Mouse (Mus musculus) erythroblast, embryonic 14.5 days (primary cell): ENCODE data around the gene Hk3. TPM values are rescaled to one million over a fixed set of nuclear protein-coding genes. Genes with fewer than 3 reads are reported as not detected.

ENCODE experiments used
- H3K27me3 ChIP-seq: 2 replicates; pipeline ENCODE4 v1.6.1; 2012; ENCODE audit warnings: inconsistent platforms; ENCODE audit not compliant: control insufficient read depth
- H3K36me3 ChIP-seq: 2 replicates; pipeline ENCODE4 v1.6.1; 2012; ENCODE audit warnings: mild to moderate bottlenecking, inconsistent platforms; ENCODE audit not compliant: control insufficient read depth
- H3K4me1 ChIP-seq: 2 replicates; pipeline ENCODE4 v1.6.1; 2012; ENCODE audit warnings: inconsistent platforms; ENCODE audit not compliant: control insufficient read depth
- H3K4me3 ChIP-seq: replicated peaks from 2 replicates; pipeline ENCODE3; 2012; ENCODE audit warnings: moderate library complexity, mild to moderate bottlenecking, inconsistent platforms
- H3K9me3 ChIP-seq: 2 replicates; pipeline ENCODE4 v1.6.1; 2012; ENCODE audit warnings: low read length, inconsistent platforms, mixed read lengths; ENCODE audit not compliant: control insufficient read depth
- GATA1 ChIP-seq: IDR thresholded peaks from 2 replicates; pipeline ENCODE4 v1.6.1; 2012; ENCODE audit warnings: low read length, inconsistent platforms, mixed read lengths
- TAL1 ChIP-seq: IDR thresholded peaks from 3 replicates; pipeline ENCODE4 v1.6.1; 2012; ENCODE audit warnings: low read length, inconsistent platforms, mixed read lengths
- polyA plus RNA-seq: library from polyadenylated mRNA; stranded (reverse); fragments of >175 nt; gene quantifications from 2 replicates; pipeline ENCODE4 v1.2.3, GENCODE M21; 2012

Hk3 gene
- polyA plus RNA-seq, 1 experiment = 0.08 TPM

DNA sequence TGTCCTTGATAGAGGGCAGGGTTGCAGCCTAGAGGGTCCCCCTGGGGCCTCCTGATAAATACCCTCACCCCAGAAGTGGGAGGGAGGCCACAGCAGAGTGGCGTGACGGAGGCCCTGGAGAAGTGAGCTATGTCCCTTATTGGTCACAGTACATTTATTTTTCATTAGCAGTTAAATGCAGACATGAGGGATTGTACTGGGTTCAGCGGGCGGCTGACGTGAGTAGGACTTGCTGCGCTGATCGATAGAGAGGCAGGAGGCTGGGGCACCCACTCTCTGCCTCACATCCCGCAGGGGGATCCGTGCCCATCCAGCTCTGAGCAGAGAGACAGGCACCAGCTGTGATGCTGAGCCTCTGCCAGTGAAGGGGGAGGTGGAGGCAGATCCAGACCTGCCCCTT is 33.8 kb downstream of the Hk3 start:
- no peak overlapping the region for H3K4me3 ChIP-seq

DNA sequence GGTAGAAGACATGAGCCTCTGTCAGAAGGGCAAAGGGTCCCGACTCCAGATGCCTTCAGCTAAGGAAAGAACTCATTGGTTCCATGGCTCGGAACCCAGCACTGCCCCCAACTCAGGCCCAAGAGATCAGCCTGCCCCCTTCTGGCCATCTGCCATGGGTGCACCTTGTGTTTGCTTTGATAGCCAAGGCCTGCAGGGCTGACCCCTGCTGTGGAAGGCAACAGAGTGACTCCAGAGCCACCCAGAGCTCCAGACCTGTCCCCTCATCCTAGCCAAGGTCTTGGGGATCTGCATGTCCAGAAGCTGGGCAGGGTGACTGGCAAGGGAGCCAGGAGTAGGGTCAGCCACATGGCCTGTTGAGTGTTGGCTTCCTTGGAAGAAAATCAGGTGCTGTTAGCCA is 37.6 kb downstream of the Hk3 start:
- Histone ChIP-seq H3K27me3 (no peaks in the 10 kb centered on the region; the same call in 1 of the 2 replicates), H3K36me3 (no peaks in the 10 kb centered on the region), H3K9me3 (no peaks in the 10 kb centered on the region), H3K4me3 (no peak overlapping the region), H3K4me1 (no peaks in the 10 kb centered on the region)
- TF ChIP-seq GATA1 (no peak), TAL1 (no peak)

More for the DNA sequence above, 33.8 kb downstream of the Hk3 start:
- TF ChIP-seq GATA1 = no peak
- TF ChIP-seq TAL1 = no peak
- Histone ChIP-seq H3K27me3 (no peaks in the 10 kb centered on the region; the same call in 1 of the 2 replicates), H3K36me3 (no peaks in the 10 kb centered on the region), H3K4me1 (no peaks in the 10 kb centered on the region), H3K9me3 (no peaks in the 10 kb centered on the region)

DNA sequence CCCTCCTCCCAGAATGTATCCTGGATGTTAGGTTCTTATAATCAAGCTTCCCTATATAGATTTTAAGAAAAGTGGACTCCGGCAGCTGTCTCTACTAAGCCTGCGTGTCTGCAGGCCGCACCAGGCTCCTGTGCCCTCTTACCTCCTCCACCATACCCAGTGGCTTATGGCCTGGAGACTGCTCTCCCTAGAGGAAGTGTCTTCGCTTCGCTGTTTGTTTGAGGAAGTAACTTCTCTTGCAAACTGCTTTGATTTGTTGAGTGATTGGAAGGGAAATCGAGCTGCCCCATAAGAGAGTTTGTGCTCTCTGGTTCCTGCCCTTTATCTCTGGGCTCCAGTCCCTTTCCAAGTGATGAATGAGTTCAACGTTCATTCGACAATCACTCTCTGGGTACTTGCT is 38.2 kb downstream of the Hk3 start:
- no peaks in the 10 kb centered on the region for H3K4me1 ChIP-seq
- no peaks in the 10 kb centered on the region for H3K9me3 ChIP-seq
- no peak for TF ChIP-seq TAL1
- no peak for TF ChIP-seq GATA1
- no peak overlapping the region for H3K4me3 ChIP-seq
- no peaks in the 10 kb centered on the region for H3K27me3 ChIP-seq
- no peaks in the 10 kb centered on the region for H3K36me3 ChIP-seq

DNA sequence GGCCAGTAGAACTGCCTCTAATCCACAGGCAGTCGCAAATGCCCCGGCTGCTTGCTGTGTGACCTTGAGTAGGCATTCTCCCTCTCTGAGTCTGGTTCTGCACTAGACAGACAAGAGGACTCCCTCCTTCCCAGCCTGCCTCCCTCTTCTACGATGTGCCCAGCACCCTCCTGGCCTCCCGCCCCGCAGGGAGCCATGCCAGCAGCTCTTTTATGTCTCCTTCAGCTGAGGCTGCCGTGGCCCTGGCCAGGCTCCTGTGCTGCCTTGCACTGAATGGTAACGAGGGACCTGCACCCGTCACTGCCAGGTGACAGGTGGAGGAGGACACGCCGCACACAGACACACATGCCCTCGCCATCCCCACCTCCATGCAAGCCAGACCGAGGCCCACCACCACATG is 40.2 kb downstream of the Hk3 start:
- Histone ChIP-seq H3K4me3 (no peak overlapping the region), H3K4me1 (no peaks in the 10 kb centered on the region), H3K36me3 (no peaks in the 10 kb centered on the region), H3K9me3 (no peaks in the 10 kb centered on the region), H3K27me3 (no peaks in the 10 kb centered on the region)
- TF ChIP-seq TAL1 (no peak), GATA1 (no peak)

DNA sequence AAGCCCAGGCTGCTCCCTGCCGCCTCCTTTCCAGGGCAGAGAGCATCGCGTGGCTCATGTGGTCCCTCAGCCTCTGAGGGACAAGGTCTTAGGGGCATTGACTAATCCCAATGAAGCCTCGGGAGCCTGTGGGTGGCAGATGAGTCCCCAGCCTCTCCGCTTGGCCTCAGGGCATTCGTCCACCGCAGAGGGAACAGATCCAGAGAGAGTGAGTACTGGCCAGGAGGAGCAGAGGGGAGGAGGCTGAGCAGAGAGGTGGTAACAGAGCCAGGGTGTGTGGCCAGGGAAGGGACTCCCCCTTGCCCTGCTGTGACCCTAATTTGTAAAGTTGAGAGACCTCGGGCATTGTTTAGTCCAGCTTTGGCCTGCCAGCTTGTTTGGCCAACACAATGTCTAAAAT is 42.4 kb downstream of the Hk3 start:
- Histone ChIP-seq H3K27me3 (no peaks in the 10 kb centered on the region), H3K4me3 (no peak overlapping the region), H3K9me3 (no peaks in the 10 kb centered on the region), H3K36me3 (no peaks in the 10 kb centered on the region), H3K4me1 (no peaks in the 10 kb centered on the region)
- TF ChIP-seq GATA1 (no peak), TAL1 (no peak)

DNA sequence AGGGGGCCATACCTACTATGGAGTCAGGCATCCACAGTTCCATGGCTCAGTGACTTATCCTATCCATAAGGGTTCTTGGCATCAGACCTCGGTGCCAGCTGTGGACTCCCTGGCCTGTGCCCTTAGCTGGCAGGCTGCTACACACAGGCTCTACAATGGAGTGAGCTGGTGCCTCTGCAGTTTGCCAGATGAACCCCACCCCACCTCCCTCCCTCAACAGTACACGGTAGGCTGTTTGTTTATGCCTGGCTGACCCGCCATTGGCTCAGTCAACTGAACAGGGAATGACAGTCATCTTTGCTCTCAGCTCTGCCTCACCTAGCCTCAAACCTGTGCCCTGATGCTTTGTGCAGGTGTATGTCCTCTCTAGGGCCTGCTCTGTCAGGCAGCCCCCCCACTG is 45.6 kb downstream of the Hk3 start:
- no peaks in the 10 kb centered on the region for H3K4me1 ChIP-seq
- TF ChIP-seq TAL1 (no peak), GATA1 (no peak)
- H3K9me3 ChIP-seq = no peaks in the 10 kb centered on the region
- no peaks in the 10 kb centered on the region for H3K36me3 ChIP-seq
- no peaks in the 10 kb centered on the region for H3K27me3 ChIP-seq
- H3K4me3 ChIP-seq = no peak overlapping the region

DNA sequence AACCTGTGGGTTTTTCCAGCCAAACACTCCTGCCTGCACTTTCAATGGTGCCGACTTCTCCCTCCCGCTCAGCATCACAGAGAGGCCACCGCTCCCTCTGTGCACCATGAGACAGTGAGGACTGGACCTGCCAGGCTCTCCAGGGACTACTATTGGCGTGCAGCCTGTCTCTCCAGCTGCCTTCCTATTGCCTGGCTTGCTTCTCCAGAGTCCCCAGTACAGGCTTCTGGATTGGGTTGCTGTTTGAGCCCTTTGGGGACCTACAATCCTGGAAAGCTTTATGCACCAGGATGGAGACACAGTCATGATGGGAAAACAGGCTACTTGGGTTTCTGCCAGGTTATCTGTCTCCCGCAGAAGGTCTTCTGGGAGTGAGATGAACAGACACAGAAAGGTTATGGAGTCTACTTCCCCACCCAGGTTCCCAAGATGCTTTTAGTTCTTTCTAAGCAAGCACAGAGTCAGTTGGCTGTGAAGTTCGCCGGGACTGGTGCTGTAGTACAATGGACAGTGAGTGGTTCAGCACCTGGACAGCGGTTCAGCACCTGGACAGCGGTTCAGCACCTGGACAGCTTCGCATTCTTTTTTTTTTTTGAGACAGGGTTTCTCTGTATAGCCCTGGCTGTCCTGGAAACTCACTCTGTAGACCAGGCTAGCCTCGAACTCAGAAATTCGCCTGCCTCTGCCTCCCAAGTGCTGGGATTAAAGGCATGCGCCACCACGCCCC is 50.5 kb downstream of the Hk3 start:
- Histone ChIP-seq H3K36me3 (no peaks in the 10 kb centered on the region), H3K27me3 (no peaks in the 10 kb centered on the region), H3K9me3 (no peaks in the 10 kb centered on the region), H3K4me1 (no peaks in the 10 kb centered on the region), H3K4me3 (no peak overlapping the region)
- no peak for TF ChIP-seq GATA1
- no peak for TF ChIP-seq TAL1

DNA sequence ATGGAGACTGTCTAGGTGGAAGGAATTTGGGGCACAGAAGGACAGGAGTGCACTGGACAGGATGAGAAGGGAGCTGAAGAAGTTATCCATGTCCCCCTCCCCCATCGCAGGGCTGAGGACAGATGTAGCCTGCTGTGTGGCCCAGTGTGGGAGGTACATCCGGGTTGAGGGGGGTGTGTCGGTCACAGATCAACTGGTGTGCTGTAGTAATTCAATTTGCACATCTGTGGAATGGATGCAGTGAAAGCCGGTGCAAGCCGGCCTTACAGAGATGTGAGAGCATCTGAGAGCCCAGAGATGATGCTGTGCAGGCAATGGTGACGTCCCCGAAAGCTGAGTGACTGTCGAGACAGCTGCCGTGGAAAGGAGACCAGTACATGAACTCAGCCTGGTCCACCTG is 51.7 kb downstream of the Hk3 start:
- no peak for TF ChIP-seq TAL1
- no peak for TF ChIP-seq GATA1
- Histone ChIP-seq H3K27me3 (no peaks in the 10 kb centered on the region), H3K4me3 (no peak overlapping the region), H3K36me3 (no peaks in the 10 kb centered on the region), H3K9me3 (no peaks in the 10 kb centered on the region), H3K4me1 (no peaks in the 10 kb centered on the region)

DNA sequence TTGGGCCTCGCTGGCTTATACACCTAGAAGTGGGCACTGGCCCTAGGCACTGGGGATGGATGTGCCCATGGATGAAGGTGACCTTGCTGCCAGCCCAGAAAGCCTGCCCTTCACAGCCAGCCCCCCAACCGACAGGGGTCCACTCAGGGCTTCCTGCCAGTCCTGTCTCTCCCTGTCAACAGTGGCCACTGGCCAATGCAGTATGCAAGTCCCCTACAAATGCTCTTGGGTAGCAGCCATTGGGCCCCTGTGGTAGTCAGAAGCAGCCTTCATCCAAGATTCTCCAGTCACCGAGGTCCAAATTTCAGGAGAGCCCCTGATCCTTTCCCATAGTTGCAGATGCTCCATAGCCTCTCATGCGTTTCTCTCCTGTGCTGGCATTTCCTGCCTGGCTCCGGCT is 52.5 kb downstream of the Hk3 start:
- TF ChIP-seq GATA1 = no peak
- TF ChIP-seq TAL1 = no peak
- Histone ChIP-seq H3K4me1 (no peaks in the 10 kb centered on the region), H3K4me3 (no peak overlapping the region)

DNA sequence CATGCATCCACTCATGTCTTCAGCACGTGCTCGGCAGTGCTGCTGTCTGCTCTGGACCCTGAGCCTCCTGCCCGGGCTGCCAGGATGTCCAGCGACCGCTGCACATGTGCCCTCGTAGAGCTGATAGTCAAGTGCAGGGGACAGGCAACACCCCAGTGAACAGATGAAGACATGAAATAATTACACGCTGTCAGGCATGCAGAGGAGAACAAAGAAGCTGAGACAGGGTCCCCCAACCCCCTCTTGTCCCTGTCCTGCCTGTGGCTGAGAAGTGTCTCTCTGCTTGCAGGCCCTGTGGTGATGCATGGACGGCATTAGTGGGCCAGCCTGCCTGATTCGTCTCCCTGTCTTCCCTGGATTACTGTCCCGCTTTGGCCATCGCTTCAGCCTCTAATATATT is 53.7 kb downstream of the Hk3 start:
- Histone ChIP-seq H3K4me3 (no peak overlapping the region), H3K36me3 (no peaks in the 10 kb centered on the region)
- TF ChIP-seq GATA1 = no peak
- TF ChIP-seq TAL1 = no peak

More for the DNA sequence above, 52.5 kb downstream of the Hk3 start:
- Histone ChIP-seq H3K9me3 (no peaks in the 10 kb centered on the region), H3K36me3 (no peaks in the 10 kb centered on the region), H3K27me3 (no peaks in the 10 kb centered on the region)

More for the DNA sequence above, 53.7 kb downstream of the Hk3 start:
- H3K4me1 ChIP-seq = no peaks in the 10 kb centered on the region
- H3K9me3 ChIP-seq = no peaks in the 10 kb centered on the region
- no peaks in the 10 kb centered on the region for H3K27me3 ChIP-seq
